Mouse (Mus musculus): ENCODE data around the gene Slc22a27.

- TF ChIP-seq CTCF (IDR thresholded peaks at IDR 0.05 in 2 of 3, conservative IDR thresholded peaks at IDR 0.05 in 1 of 3; ENCODE audit: control insufficient read depth in 1 of 3, insufficient read depth in 1 of 3, low read depth in 2 of 3, low read length in 3 of 3, poor library complexity in 1 of 3, severe bottlenecking in 1 of 3) (no peak), HCFC1 (IDR thresholded peaks at IDR 0.05; ENCODE audit: low read depth, low read length) (no peak), SMC3 (IDR thresholded peaks at IDR 0.05; ENCODE audit: low read depth, low read length) (no peak), TCF12 (IDR thresholded peaks at IDR 0.05; ENCODE audit: low read depth, low read length) (no peak), POLR2AphosphoS2 (IDR thresholded peaks at IDR 0.05; ENCODE audit: low read length) (no peak), ZKSCAN1 (IDR thresholded peaks at IDR 0.05; ENCODE audit: low read depth, low read length) (no peak), GATA1 (IDR thresholded peaks at IDR 0.05; ENCODE audit: low read depth, low read length) (no peak), POLR2A (IDR thresholded peaks at IDR 0.05; ENCODE audit: control insufficient read depth in 1 of 2, insufficient read depth in 1 of 2, low read depth in 1 of 2, low read length in 2 of 2, poor library complexity in 1 of 2) (no peak), MAFK (IDR thresholded peaks at IDR 0.05; ENCODE audit: borderline replicate concordance, low read depth, low read length) (no peak)
These were observed 2.9 kb upstream of the Slc22a27 start for GRCm38 (mm10) chr19:7968703-7969102.
